Mouse (Mus musculus) CH12.LX (cell line): Measurements from ENCODE around the gene Dhx35. TPM values are rescaled to one million over a fixed set of nuclear protein-coding genes. Genes with fewer than 3 reads are reported as not detected.

Source experiments
- DNase-seq: peaks from one replicate; pipeline ENCODE4 v3.0.0-alpha.2; 2013; ENCODE audit errors: extremely low read depth
- H3K27ac ChIP-seq: 2 replicates; pipeline ENCODE4 v1.5.1; 2012; ENCODE audit warnings: low read depth, mild to moderate bottlenecking, control low read depth, moderate library complexity; ENCODE audit not compliant: insufficient read depth
- H3K27me3 ChIP-seq: replicated peaks from 2 replicates; pipeline ENCODE3; 2012; ENCODE audit warnings: inconsistent platforms
- H3K36me3 ChIP-seq, 2 experiments: replicated peaks in 1 of 2; 2 replicates each; pipeline versions ENCODE3 to v1.6.1; 2012; ENCODE audit warnings: inconsistent platforms in 1 of 2, low read length in 1 of 2, mild to moderate bottlenecking in 1 of 2, mixed read lengths in 1 of 2, moderate library complexity in 1 of 2; ENCODE audit not compliant: control insufficient read depth in 1 of 2, insufficient read depth in 1 of 2
- H3K4me1 ChIP-seq, 2 experiments: 2 replicates each; pipeline ENCODE4 v1.6.1; 2012; ENCODE audit warnings: inconsistent platforms in 1 of 2, moderate library complexity in 1 of 2; ENCODE audit not compliant: insufficient read depth in 2 of 2, control insufficient read depth in 1 of 2
- H3K4me2 ChIP-seq: 2 replicates; pipeline ENCODE4 v1.6.1; 2012; ENCODE audit warnings: low read depth, mild to moderate bottlenecking, control low read depth; ENCODE audit not compliant: poor library complexity, insufficient read depth, severe bottlenecking
- H3K4me3 ChIP-seq, 3 experiments: fragments of 150-350 bp in 1 of 3; sonication (generic) in 1 of 3; replicated peaks in 1 of 3; 2 replicates each; pipeline versions ENCODE3 to v1.5.1; 2011 to 2012; ENCODE audit warnings: low read depth in 2 of 3, low read length in 2 of 3, mild to moderate bottlenecking in 2 of 3, moderate library complexity in 2 of 3, control low read depth in 1 of 3, improper control_type of control experiment in 1 of 3, inconsistent platforms in 1 of 3, mixed read lengths in 1 of 3; ENCODE audit not compliant: poor library complexity in 1 of 3
- H3K79me2 ChIP-seq: replicated peaks from 2 replicates; pipeline ENCODE4 v1.6.1; 2012; ENCODE audit warnings: mild to moderate bottlenecking, moderate library complexity; ENCODE audit not compliant: control insufficient read depth, poor library complexity, insufficient read depth, severe bottlenecking; ENCODE audit errors: extremely low read depth
- H3K9ac ChIP-seq: 2 replicates; pipeline ENCODE4 v1.6.1; 2012; ENCODE audit warnings: low read depth, mild to moderate bottlenecking, control low read depth, moderate library complexity; ENCODE audit not compliant: insufficient read depth
- H3K9me3 ChIP-seq: replicated peaks from 2 replicates; pipeline ENCODE3; 2012; ENCODE audit warnings: low read length, inconsistent platforms, mixed read lengths
- BHLHE40 ChIP-seq: IDR thresholded peaks from 2 replicates; pipeline ENCODE4 v1.6.1; 2011; ENCODE audit warnings: mild to moderate bottlenecking, low read depth, low read length, improper control_type of control experiment
- CTCF ChIP-seq, 2 experiments: IDR thresholded peaks in 1 of 2; conservative IDR thresholded peaks in 1 of 2; 2 replicates each; pipeline ENCODE4 v1.5.1; 2011 to 2012; ENCODE audit warnings: low read depth in 2 of 2, low read length in 2 of 2, improper control_type of control experiment in 1 of 2, inconsistent platforms in 1 of 2, mild to moderate bottlenecking in 1 of 2, moderate library complexity in 1 of 2
- ELF1 ChIP-seq: IDR thresholded peaks from 2 replicates; pipeline ENCODE4 v1.6.1; 2014; ENCODE audit warnings: low read depth, mild to moderate bottlenecking, inconsistent platforms, low read length, improper control_type of control experiment
- ETS1 ChIP-seq: conservative IDR thresholded peaks from 2 replicates; pipeline ENCODE4 v1.6.1; 2012; ENCODE audit warnings: low read depth, mild to moderate bottlenecking, inconsistent platforms, low read length, improper control_type of control experiment, moderate library complexity
- HCFC1 ChIP-seq: IDR thresholded peaks from 2 replicates; pipeline ENCODE4 v1.6.1; 2012; ENCODE audit warnings: low read depth, mild to moderate bottlenecking, inconsistent platforms, low read length, improper control_type of control experiment
- IRF4 ChIP-seq: IDR thresholded peaks from 2 replicates; pipeline ENCODE4 v1.6.1; 2014; ENCODE audit warnings: low read depth, mild to moderate bottlenecking, inconsistent platforms, low read length, improper control_type of control experiment
- MAFK ChIP-seq: IDR thresholded peaks from 2 replicates; pipeline ENCODE4 v1.6.1; 2011; ENCODE audit warnings: low read length, improper control_type of control experiment; ENCODE audit not compliant: insufficient replicate concordance
- MAZ ChIP-seq: IDR thresholded peaks from 2 replicates; pipeline ENCODE4 v1.6.1; 2012; ENCODE audit warnings: low read depth, mild to moderate bottlenecking, inconsistent platforms, low read length, improper control_type of control experiment, moderate library complexity
- POLR2A ChIP-seq: IDR thresholded peaks from 2 replicates; pipeline ENCODE4 v1.6.1; 2011; ENCODE audit warnings: low read depth, mild to moderate bottlenecking, improper control_type of control experiment, low read length
- RAD21 ChIP-seq: IDR thresholded peaks from 2 replicates; pipeline ENCODE4 v1.6.1; 2011; ENCODE audit warnings: low read depth, mild to moderate bottlenecking, low read length, improper control_type of control experiment, moderate library complexity
- SIN3A ChIP-seq: IDR thresholded peaks from 2 replicates; pipeline ENCODE4 v1.6.1; 2012; ENCODE audit warnings: low read length, improper control_type of control experiment, inconsistent platforms
- SMC3 ChIP-seq: IDR thresholded peaks from 2 replicates; pipeline ENCODE4 v1.6.1; 2011; ENCODE audit warnings: low read depth, low read length, improper control_type of control experiment
- TCF12 ChIP-seq: IDR thresholded peaks from 2 replicates; pipeline ENCODE4 v1.6.1; 2014; ENCODE audit warnings: low read depth, mild to moderate bottlenecking, inconsistent platforms, low read length, improper control_type of control experiment
- ZKSCAN1 ChIP-seq: IDR thresholded peaks from 2 replicates; pipeline ENCODE4 v1.6.1; 2012; ENCODE audit warnings: low read depth, inconsistent platforms, low read length, improper control_type of control experiment, borderline replicate concordance
- dilution Hi-C: fragments of 300-500 bp; cut with MboI; formaldehyde crosslinking; loops from 2 replicates; pipeline ENCODE4 v1.14.3; 2020; ENCODE audit warnings: low sequenced_read_pairs; ENCODE audit not compliant: extremely low pct_unique_long_range_greater_than_20kb, extremely low pct_ligation_motif_present
- in situ Hi-C: fragments of 300-500 bp; cut with MboI; formaldehyde crosslinking; loops from 3 replicates; pipeline ENCODE4 v1.14.3; 2019; ENCODE audit warnings: low sequenced_read_pairs, low pct_ligation_motif_present, low pct_unique_long_range_greater_than_20kb, mixed read lengths
- polyA plus RNA-seq: library from polyadenylated mRNA; unstranded; fragments of >175 nt; gene quantifications from 2 replicates; pipeline ENCODE4 v1.2.1, GENCODE M21; 2012; ENCODE audit warnings: low read depth; ENCODE audit not compliant: insufficient read length
- total RNA-seq, 2 experiments: library from RNA; depleted of rRNA; stranded (reverse); fragments of 300-350 nt in 1 of 2; fragments of >200 nt in 1 of 2; gene quantifications; 2 replicates each; pipeline ENCODE4 v1.2.3; 2012 to 2014

The Dhx35 gene
- total and polyA plus RNA-seq, 3 experiments, result 19.7 to 25.3 (median 20.2) TPM

- Histone ChIP-seq H3K36me3 (peaks cover 85 to 97% of the 10 kb centered on the region in 2 experiments), H3K4me1 (peaks cover 20 to 77% of the 10 kb centered on the region in 2 experiments), H3K79me2 (peaks cover 26% of the 10 kb centered on the region), H3K27me3 (no peaks in the 10 kb centered on the region)
- in situ Hi-C loops, result loop anchor here (5.0 kb wide), 1 partner anchor 198 kb away; no protein-coding TSS in a partner anchor
- TF ChIP-seq RAD21 (peak; percentile 92), SMC3 (peak; percentile 84), ZKSCAN1 (no peak), SIN3A (no peak), POLR2A (0 out of 2 replicates have a peak, but pooled peaks have one; percentile 13), TCF12 (no peak), MAZ (0 out of 2 replicates have a peak, but pooled peaks have one; percentile 33), ELF1 (peak; percentile 32; the same call in 1 of the 2 replicates), IRF4 (peak; percentile 41; the same call in 1 of the 2 replicates), ETS1 (peak; percentile 74), CTCF (conservative IDR thresholded peaks at IDR 0.05 in 1 of 2, IDR thresholded peaks at IDR 0.05 in 1 of 2; ENCODE audit: low read depth in 2 of 2, low read length in 2 of 2) (peak; percentile 86 to 87)
- TF ChIP-seq, all 38 proteins: peak for 8
- no peak overlapping the region for H3K9ac ChIP-seq
- peak overlapping the region; percentile 21; the same call in 1 of the 2 replicates for H3K27ac ChIP-seq
- no peak overlapping the region for H3K4me3 ChIP-seq
- DNase-seq, result peak; percentile 89
- no peak overlapping the region for H3K4me2 ChIP-seq
- dilution Hi-C loops, result no loop called here
- H3K9me3 ChIP-seq, result peaks cover 22% of the 10 kb centered on the region
Observed at GRCm38 (mm10) chr2:158745049-158745482, 49.5 kb upstream of the Dhx35 start.

DNA sequence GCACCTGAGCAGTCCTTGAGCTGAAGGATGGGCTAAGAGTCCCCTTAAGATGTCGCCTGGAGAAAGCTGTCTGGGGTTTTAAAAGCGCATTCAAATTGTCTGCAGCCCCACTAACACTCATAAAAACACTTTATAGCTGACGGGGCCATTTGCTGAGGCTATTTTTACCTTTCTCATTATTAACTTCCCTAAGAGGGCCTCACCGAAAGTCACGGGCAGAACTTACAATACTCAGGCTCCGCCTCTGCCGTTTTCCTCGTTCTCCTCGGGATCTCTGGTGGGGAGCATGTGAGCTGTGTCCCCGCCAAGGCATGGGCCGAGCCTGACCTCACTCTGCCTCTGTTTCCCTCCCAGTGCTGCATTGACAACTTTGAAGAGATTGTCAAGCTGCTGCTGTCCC lies 48.4 kb upstream of the Dhx35 start:
- Histone ChIP-seq H3K27ac (no peak overlapping the region), H3K4me2 (no peak overlapping the region), H3K36me3 (peaks cover 85 to 97% of the 10 kb centered on the region in 2 experiments), H3K9me3 (peaks cover 13% of the 10 kb centered on the region), H3K9ac (no peak overlapping the region), H3K27me3 (no peaks in the 10 kb centered on the region), H3K4me3 (no peak overlapping the region), H3K79me2 (peaks cover 26% of the 10 kb centered on the region), H3K4me1 (peaks cover 20 to 88% of the 10 kb centered on the region in 2 experiments)
- dilution Hi-C loops (no loop called here), in situ Hi-C loops (loop anchor here (5.0 kb wide), 1 partner anchor 199 kb away; no protein-coding TSS in a partner anchor)
- TF ChIP-seq MAFK (no peak), BHLHE40 (peak; percentile 45)
- no peak for DNase-seq

DNA sequence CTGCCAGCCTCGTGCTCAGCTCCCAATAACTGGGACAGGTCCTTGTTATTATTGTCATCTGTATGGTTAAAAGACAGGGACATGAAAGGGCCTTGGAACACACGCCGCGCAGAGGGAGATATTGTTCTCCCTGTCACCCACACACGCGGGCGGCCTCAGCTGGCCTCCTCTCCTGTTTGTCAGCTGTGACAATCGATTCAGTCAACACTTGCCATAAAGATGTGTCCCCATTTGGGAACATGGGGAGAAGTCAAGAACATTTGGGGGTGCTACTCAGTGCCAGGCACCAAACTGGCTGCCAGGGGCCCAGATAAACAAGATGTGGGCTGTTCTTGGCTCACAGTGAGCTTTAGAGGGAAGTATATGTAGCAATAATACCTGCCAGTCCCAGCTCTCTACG lies 45.2 kb upstream of the Dhx35 start:
- in situ Hi-C loops, result loop anchor here (5.0 kb wide), 1 partner anchor 202 kb away; no protein-coding TSS in a partner anchor
- Histone ChIP-seq H3K4me2 (no peak overlapping the region), H3K79me2 (peaks cover 22% of the 10 kb centered on the region), H3K4me3 (no peak overlapping the region), H3K9ac (no peak overlapping the region), H3K27me3 (no peaks in the 10 kb centered on the region), H3K4me1 (peaks cover 22 to 84% of the 10 kb centered on the region in 2 experiments), H3K9me3 (no peaks in the 10 kb centered on the region), H3K27ac (no peak overlapping the region), H3K36me3 (peaks cover 92 to 100% of the 10 kb centered on the region in 2 experiments)
- TF ChIP-seq HCFC1, result no peak
- DNase-seq, result no peak
- dilution Hi-C loops, result no loop called here
